Mouse (Mus musculus) spleen, adult 2 months (tissue): ENCODE measurements around the gene Tubgcp3.
"Not testable (repeated sequence)": the region's sequence is repeated elsewhere in the genome, so short reads cannot be mapped to it uniquely, and the experiment has no call there.

Experiments used
- CTCF ChIP-seq: fragments of 200-500 bp; IDR thresholded peaks from 2 replicates; pipeline ENCODE4 v1.5.1; 2011; ENCODE audit warnings: mild to moderate bottlenecking, inconsistent platforms; ENCODE audit not compliant: insufficient read depth, insufficient read length, insufficient replicate concordance; ENCODE audit errors: extremely low read depth
- POLR2A ChIP-seq: fragments of 200-500 bp; IDR thresholded peaks from 2 replicates; pipeline ENCODE4 v1.6.1; 2011; ENCODE audit warnings: low read depth, low read length, inconsistent platforms

DNA sequence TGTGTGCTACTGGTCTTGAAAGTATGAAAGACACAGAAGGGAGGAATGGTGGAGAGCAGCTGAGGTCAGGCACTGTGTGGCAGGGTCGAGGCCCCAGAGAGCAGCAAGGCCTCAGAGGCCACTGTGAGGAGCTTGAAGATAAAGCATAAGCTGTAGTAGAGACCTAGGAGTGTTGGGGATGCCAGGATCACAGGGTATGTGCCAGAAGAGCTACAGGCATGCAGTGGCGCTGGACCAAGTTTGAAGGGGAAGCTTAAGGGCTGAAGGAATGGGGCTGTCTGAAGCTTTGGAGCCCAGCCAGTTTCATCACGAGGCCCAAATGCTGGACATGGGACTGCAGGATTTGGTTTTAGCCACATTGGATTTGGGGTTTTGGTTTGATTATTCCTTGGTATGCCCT lies 54.7 kb downstream of the Tubgcp3 start:
- TF ChIP-seq POLR2A, CTCF: not testable (repeated sequence)
